Mouse (Mus musculus): ENCODE measurements around the gene Dus2. TPM values are rescaled to one million over a fixed set of nuclear protein-coding genes. Genes with fewer than 3 reads are reported as not detected.

The Dus2 gene
- polyA plus RNA-seq, 1 experiment: 13.1 TPM

DNA sequence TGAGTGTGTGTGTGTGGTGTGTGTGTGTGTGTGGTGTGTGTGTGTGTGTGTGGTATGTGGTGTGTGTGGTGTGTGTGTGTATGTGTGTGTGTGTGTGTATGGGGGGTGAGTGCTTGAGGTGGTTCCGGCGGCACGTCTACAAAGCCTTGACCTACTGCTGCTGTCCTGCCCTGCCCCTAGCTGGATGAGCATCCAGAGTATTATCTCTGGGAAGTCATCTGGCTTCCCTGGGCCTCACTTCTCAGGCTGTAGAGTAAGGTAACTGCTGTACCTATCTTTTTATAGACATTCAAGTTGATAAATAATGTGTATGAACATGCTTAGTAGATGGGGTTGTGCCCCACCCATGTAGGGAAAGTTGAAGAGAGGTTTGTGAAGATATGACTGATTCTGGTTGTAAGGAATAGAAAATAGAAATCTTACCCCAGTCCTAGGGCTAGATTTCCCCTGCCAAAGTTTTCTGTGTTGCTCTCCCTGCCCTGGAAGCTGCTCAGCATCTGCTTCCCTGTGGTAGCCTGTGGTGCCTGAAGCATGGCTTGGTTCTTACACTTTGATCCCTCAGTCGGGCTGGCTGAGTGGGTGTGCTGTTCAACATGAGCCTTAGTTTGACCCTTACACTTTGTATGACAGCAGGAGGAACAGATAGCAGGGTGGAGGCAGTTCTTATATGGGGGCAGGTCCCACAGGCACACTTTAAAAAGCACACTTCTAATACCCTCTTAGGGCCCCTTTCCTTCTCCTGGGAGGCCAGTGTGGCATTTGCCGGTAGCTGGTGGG lies 56.9 kb downstream of the Dus2 start:
- Histone ChIP-seq H3K4me3 (ENCODE audit: insufficient read depth, poor library complexity, severe bottlenecking) (no peak overlapping the region), H3K36me3 (ENCODE audit: control insufficient read depth, insufficient read depth) (peaks cover 20% of the 10 kb centered on the region), H3K27me3 (ENCODE audit: control insufficient read depth, insufficient read depth, insufficient read length) (no peaks in the 10 kb centered on the region), H3K79me3 (ENCODE audit: low read depth) (no peaks in the 10 kb centered on the region), H3K79me2 (ENCODE audit: control insufficient read depth, insufficient read depth) (no peaks in the 10 kb centered on the region), H3ac (ENCODE audit: control insufficient read depth, insufficient read length, low read depth) (no peak overlapping the region)
- TF ChIP-seq MAX (IDR thresholded peaks at IDR 0.05): no peak

DNA sequence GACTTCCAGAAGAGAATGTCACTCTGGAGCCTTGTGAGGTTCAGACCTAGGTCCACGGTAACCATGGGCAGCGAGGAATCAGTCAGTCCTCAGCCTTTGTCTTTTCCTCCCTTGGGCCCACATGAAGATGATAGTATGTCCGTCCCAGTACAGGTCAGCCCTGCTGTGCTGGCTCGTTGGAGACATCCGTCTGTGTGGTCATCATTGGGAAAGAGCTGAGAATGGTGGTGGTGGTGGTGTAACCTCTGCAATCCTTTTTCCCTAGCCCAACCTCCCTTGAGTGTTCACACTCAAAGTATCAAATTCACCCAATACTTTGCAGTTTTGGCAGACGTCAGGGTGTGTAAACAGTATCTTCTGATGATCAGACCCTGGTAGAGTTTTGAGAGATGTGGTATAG lies 58.7 kb downstream of the Dus2 start:
- no peaks in the 10 kb centered on the region for H3K79me2 ChIP-seq (ENCODE audit: control insufficient read depth, insufficient read depth)
- H3K79me3 ChIP-seq (ENCODE audit: low read depth): no peaks in the 10 kb centered on the region
- H3K36me3 ChIP-seq (ENCODE audit: control insufficient read depth, insufficient read depth): peaks cover 27% of the 10 kb centered on the region
- no peaks in the 10 kb centered on the region for H3K27me3 ChIP-seq (ENCODE audit: control insufficient read depth, insufficient read depth, insufficient read length)
- H3ac ChIP-seq (ENCODE audit: control insufficient read depth, insufficient read length, low read depth): no peak overlapping the region
- TF ChIP-seq FOSL1 (IDR thresholded peaks at IDR 0.05; ENCODE audit: insufficient read depth, low read length, poor library complexity, severe bottlenecking): no peak
- H3K4me3 ChIP-seq (ENCODE audit: insufficient read depth, poor library complexity, severe bottlenecking): no peak overlapping the region

DNA sequence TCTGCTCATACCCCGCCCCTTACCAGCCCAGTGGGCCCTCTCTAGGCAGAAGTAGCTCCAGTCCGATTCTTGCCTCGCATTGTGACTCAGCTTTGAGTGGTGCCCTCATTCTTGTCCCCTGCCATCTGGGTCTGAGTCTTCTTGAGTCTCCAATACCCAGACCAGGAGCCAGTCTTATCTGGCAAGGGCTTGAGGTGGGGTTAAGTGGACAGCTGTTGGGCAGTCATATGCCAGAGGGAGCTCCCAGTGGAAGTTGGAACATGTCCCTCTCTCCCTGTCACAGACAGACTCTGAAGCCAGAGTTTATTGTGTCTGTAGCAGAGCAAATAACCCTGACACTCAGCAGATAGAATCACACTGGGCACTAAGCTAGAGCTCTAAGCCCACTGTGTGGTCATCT lies 59.9 kb downstream of the Dus2 start:
- Histone ChIP-seq H3ac (ENCODE audit: control insufficient read depth, insufficient read length, low read depth) (no peak overlapping the region), H3K27me3 (ENCODE audit: control insufficient read depth, insufficient read depth, insufficient read length) (no peaks in the 10 kb centered on the region), H3K4me3 (ENCODE audit: insufficient read depth, poor library complexity, severe bottlenecking) (no peak overlapping the region), H3K79me2 (ENCODE audit: control insufficient read depth, insufficient read depth) (no peaks in the 10 kb centered on the region), H3K36me3 (ENCODE audit: control insufficient read depth, insufficient read depth) (peaks cover 27% of the 10 kb centered on the region), H3K79me3 (ENCODE audit: low read depth) (no peaks in the 10 kb centered on the region)
- no peak for TF ChIP-seq MYOD1 (IDR thresholded peaks at IDR 0.05; ENCODE audit: control insufficient read depth, insufficient read length, low read depth)
- no peak for TF ChIP-seq CEBPB (IDR thresholded peaks at IDR 0.05; ENCODE audit: low read depth)
- TF ChIP-seq MYOG (IDR thresholded peaks at IDR 0.05; ENCODE audit: control insufficient read depth, extremely low read depth, insufficient read length): no peak
- no peak for TF ChIP-seq FOSL1 (IDR thresholded peaks at IDR 0.05; ENCODE audit: insufficient read depth, low read length, poor library complexity, severe bottlenecking)
- no peak for TF ChIP-seq USF1 (IDR thresholded peaks at IDR 0.05; ENCODE audit: low read depth)
- no peak for TF ChIP-seq CTCF (IDR thresholded peaks at IDR 0.05; ENCODE audit: control insufficient read depth, insufficient read depth, insufficient read length)
- no peak for TF ChIP-seq MAX (IDR thresholded peaks at IDR 0.05)

DNA sequence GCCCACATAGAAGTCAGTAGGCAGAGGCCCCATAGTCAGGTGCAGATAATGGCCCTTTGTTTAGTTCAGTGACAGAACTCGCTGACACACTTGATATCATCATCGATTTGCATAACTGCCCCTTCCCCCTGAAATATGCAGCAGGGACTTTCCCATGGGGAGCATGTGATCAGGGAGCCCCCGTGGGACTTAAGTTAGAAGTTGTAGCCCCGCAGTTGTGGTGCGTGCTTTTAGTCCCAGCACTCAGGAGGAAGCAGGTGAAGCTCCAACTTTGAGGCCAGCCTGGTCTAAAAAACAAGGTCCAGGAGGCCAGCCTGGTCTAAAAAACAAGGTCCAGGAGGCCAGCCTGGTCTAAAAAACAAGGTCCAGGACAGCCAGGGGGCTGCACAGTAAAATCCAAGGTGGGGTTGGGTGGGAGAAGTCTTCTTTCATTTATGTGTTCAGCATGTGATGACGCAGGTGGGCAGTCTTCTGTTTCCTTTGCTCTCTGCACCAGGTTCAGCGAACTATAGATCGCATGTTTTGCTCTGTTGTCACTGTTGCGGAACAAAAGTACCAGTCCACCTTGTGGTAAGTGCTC lies 61.5 kb downstream of the Dus2 start:
- H3K27me3 ChIP-seq (ENCODE audit: control insufficient read depth, insufficient read depth, insufficient read length): no peaks in the 10 kb centered on the region
- no peaks in the 10 kb centered on the region for H3K79me3 ChIP-seq (ENCODE audit: low read depth)
- TF ChIP-seq MYOG (IDR thresholded peaks at IDR 0.05; ENCODE audit: control insufficient read depth, extremely low read depth, insufficient read length): no peak
- no peak for TF ChIP-seq CTCF (IDR thresholded peaks at IDR 0.05; ENCODE audit: control insufficient read depth, insufficient read depth, insufficient read length)
- TF ChIP-seq FOSL1 (IDR thresholded peaks at IDR 0.05; ENCODE audit: insufficient read depth, low read length, poor library complexity, severe bottlenecking): no peak
- no peak for TF ChIP-seq CEBPB (IDR thresholded peaks at IDR 0.05; ENCODE audit: low read depth)
- no peak for TF ChIP-seq MAX (IDR thresholded peaks at IDR 0.05)
- H3K79me2 ChIP-seq (ENCODE audit: control insufficient read depth, insufficient read depth): no peaks in the 10 kb centered on the region
- H3K36me3 ChIP-seq (ENCODE audit: control insufficient read depth, insufficient read depth): peaks cover 27% of the 10 kb centered on the region
- no peak overlapping the region for H3ac ChIP-seq (ENCODE audit: control insufficient read depth, insufficient read length, low read depth)
- no peak overlapping the region for H3K4me3 ChIP-seq (ENCODE audit: insufficient read depth, poor library complexity, severe bottlenecking)

DNA sequence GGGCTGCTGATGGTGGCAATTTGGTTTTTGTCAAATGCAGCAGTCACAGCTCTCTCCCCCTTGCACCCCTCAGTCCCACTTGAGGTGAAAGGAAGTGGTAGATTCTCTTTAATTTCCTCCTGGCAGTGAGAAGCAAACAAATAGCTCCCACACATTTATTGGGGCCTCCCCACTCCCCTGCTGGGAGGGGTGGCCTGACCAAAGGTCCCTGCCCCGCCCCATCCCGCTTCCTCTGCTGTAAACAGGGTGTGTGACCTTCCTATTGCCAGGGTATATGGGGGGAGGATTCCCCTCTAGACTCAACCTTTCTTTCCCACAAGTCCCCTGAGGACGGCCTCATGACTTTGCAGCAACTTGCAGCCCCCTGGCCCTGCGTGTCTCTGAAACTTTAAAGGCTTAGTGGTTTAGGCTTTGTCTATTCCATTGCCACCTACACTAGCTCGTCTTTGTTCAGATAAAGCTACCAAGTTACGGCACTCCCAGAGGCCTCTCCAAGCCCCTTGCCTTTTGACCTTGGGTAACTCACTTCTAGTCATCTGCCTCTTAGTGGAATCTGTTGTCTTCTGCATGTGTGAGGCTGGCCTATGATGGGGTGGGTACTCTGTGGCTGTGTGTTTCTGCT lies 63.2 kb downstream of the Dus2 start:
- H3K36me3 ChIP-seq (ENCODE audit: control insufficient read depth, insufficient read depth): peaks cover 27% of the 10 kb centered on the region
- H3K79me3 ChIP-seq (ENCODE audit: low read depth): no peaks in the 10 kb centered on the region
- H3K27me3 ChIP-seq (ENCODE audit: control insufficient read depth, insufficient read depth, insufficient read length): no peaks in the 10 kb centered on the region

DNA sequence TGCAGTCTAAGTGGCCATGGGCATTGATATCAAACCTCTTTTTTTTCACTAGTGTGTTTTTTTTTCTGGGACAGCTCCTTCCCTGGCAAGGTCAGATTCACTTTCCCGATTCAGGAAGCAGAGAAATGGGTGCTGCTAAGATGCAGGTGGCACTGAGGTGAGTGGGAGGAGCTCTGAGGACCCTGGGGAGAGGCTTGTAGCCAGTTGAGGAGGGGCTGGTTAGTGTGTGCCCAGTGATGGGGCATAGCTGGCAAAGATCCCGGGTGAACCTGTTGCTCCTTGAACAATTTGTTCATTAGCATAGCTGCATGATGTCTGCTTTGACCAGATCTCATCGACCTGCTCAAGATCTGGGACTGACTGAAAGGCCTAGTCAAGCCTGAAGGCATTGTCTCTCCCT lies 63.9 kb downstream of the Dus2 start:
- no peak overlapping the region for H3K4me3 ChIP-seq (ENCODE audit: insufficient read depth, poor library complexity, severe bottlenecking)
- H3ac ChIP-seq (ENCODE audit: control insufficient read depth, insufficient read length, low read depth): no peak overlapping the region
- peaks cover 27% of the 10 kb centered on the region for H3K36me3 ChIP-seq (ENCODE audit: control insufficient read depth, insufficient read depth)
- H3K79me3 ChIP-seq (ENCODE audit: low read depth): peaks cover 2% of the 10 kb centered on the region
- TF ChIP-seq CTCF (IDR thresholded peaks at IDR 0.05; ENCODE audit: control insufficient read depth, insufficient read depth, insufficient read length) (no peak), MYOG (IDR thresholded peaks at IDR 0.05; ENCODE audit: control insufficient read depth, extremely low read depth, insufficient read length) (no peak), MYOD1 (IDR thresholded peaks at IDR 0.05; ENCODE audit: control insufficient read depth, insufficient read length, low read depth) (no peak), FOSL1 (IDR thresholded peaks at IDR 0.05; ENCODE audit: insufficient read depth, low read length, poor library complexity, severe bottlenecking) (no peak), USF1 (IDR thresholded peaks at IDR 0.05; ENCODE audit: low read depth) (no peak)
- peaks cover 5% of the 10 kb centered on the region for H3K79me2 ChIP-seq (ENCODE audit: control insufficient read depth, insufficient read depth)
- no peaks in the 10 kb centered on the region for H3K27me3 ChIP-seq (ENCODE audit: control insufficient read depth, insufficient read depth, insufficient read length)

More for the DNA sequence above, 63.2 kb downstream of the Dus2 start:
- Histone ChIP-seq H3ac (ENCODE audit: control insufficient read depth, insufficient read length, low read depth) (no peak overlapping the region), H3K4me3 (ENCODE audit: insufficient read depth, poor library complexity, severe bottlenecking) (no peak overlapping the region), H3K79me2 (ENCODE audit: control insufficient read depth, insufficient read depth) (no peaks in the 10 kb centered on the region)
- TF ChIP-seq MAX (IDR thresholded peaks at IDR 0.05): no peak
- TF ChIP-seq FOSL1 (IDR thresholded peaks at IDR 0.05; ENCODE audit: insufficient read depth, low read length, poor library complexity, severe bottlenecking): no peak
- no peak for TF ChIP-seq MYOG (IDR thresholded peaks at IDR 0.05; ENCODE audit: control insufficient read depth, extremely low read depth, insufficient read length)
- TF ChIP-seq CTCF (IDR thresholded peaks at IDR 0.05; ENCODE audit: control insufficient read depth, insufficient read depth, insufficient read length): no peak
- no peak for TF ChIP-seq MYOD1 (IDR thresholded peaks at IDR 0.05; ENCODE audit: control insufficient read depth, insufficient read length, low read depth)
- no peak for TF ChIP-seq USF1 (IDR thresholded peaks at IDR 0.05; ENCODE audit: low read depth)
- TF ChIP-seq CEBPB (IDR thresholded peaks at IDR 0.05; ENCODE audit: low read depth): no peak

Measured in C2C12 (cell line).